Mouse (Mus musculus) spleen, adult 2 months (tissue): ENCODE measurements at regions not wholly inside any gene's neighbourhood (a gene's known extent, or its start where the extent isn't known, plus 50 kb on each side); places are given as distances from the start of the nearest gene placed in this dataset.

Experiments used
- CTCF ChIP-seq: fragments of 200-500 bp; IDR thresholded peaks from 2 replicates; pipeline ENCODE4 v1.5.1; 2011; ENCODE audit warnings: mild to moderate bottlenecking, inconsistent platforms; ENCODE audit not compliant: insufficient read depth, insufficient read length, insufficient replicate concordance; ENCODE audit errors: extremely low read depth
- POLR2A ChIP-seq: fragments of 200-500 bp; IDR thresholded peaks from 2 replicates; pipeline ENCODE4 v1.6.1; 2011; ENCODE audit warnings: low read depth, low read length, inconsistent platforms

DNA sequence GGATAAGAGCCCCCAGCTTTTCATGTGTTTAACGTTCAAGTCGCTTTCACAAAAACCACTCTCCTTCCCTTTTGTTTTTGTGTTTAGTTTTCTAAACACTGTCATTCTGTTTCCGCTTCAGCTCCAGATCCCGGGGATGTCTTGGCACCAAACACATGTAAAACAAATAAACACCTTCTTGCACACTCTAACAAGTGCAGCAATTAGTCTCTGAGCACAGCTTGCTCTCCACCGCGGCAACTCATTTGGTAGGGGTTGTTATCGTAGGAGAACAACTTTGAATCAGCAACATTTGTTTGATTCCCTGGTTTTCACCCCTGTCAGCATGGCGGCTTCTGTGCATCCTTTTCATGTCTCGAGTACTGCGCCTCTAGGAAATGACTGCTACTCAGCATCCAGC lies 97.0 kb downstream of the Dmrta1 start:
- TF ChIP-seq CTCF (no peak), POLR2A (no peak)
